Mouse (Mus musculus): ENCODE measurements around the gene Ldb1. TPM values are rescaled to one million over a fixed set of nuclear protein-coding genes. Genes with fewer than 3 reads are reported as not detected.
"Not testable (repeated sequence)": the region's sequence is repeated elsewhere in the genome, so short reads cannot be mapped to it uniquely, and the experiment has no call there.

Ldb1 gene
- total RNA-seq, 2 experiments from 2014 or later = 89.7 to 101 TPM

GRCm38 (mm10) chr19:45993441-45993840, 51.6 kb downstream of the Ldb1 start:
- intact Hi-C loops (cut with DNase I) = not testable (repeated sequence)

GRCm38 (mm10) chr19:45991171-45991570, 53.8 kb downstream of the Ldb1 start:
- no peak for DNase-seq (ENCODE audit: low spot score in 2 of 2)
- intact Hi-C loops (cut with DNase I) = no loop called here

More at GRCm38 (mm10) chr19:45993441-45993840, 51.6 kb downstream of the Ldb1 start:
- DNase-seq (ENCODE audit: low spot score in 2 of 2) = not testable (repeated sequence)

DNA sequence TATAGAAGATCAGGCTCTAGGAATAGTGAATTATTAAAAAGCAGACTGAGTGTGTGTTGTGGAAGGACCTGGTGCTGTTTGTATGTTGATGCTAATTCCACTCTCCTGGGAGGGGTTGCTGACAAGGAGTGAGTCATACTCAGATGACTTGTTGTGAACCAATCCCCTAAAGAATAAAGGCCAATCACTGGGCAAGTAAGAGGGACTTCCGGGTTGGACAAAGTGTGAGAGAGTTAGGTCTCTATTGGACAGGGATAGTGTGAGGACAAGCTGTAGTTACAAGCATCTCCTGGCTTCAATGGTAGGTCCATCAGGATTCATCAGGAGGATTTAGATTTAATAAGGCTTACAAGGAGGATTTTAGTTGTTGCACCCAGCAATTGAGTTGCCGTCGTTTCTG, 56.8 kb downstream of the Ldb1 start:
- intact Hi-C loops (cut with DNase I) = no loop called here
- DNase-seq (ENCODE audit: low spot score in 2 of 2) = no peak

DNA sequence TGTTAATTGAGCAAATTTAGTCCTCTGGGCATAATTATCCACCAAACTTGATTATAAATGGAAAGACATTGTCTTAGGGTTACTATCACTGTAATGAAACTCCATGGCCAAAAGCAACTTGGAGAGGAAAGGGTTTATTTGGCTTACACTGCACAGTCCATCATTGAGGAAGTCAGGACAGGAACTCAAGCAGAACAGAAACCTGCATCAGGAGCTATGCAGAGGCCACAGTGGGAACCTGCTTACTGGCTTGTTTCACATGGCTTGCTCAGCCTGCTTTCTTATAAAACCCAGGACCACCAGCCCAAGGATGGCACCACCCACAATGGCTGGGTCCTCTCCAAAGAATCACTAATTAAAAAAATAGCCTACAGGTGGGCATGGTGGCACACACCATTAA, 60.6 kb downstream of the Ldb1 start:
- no peak for DNase-seq (ENCODE audit: low spot score in 2 of 2)
- intact Hi-C loops (cut with DNase I) = no loop called here

Other genes with a start within 250 kb of the Ldb1 start
- gene Kcnip2, start 229.2 kb downstream of the Ldb1 start, total RNA-seq (2021) = 100 to 1,000 TPM; 129 to 143 TPM
- gene Armh3, start 46.7 kb downstream of the Ldb1 start, total RNA-seq (2021) = 10 to 100 TPM; 20.8 to 21.9 TPM
- gene Hps6, start 41.7 kb downstream of the Ldb1 start, total RNA-seq (2021) = 1 to 10 TPM; 3.8 to 4.6 TPM
- 10 to 100 TPM; 26.6 to 28.5 TPM for gene Pprc1, start 328 bp downstream of the Ldb1 start, total RNA-seq (2021)
- gene Nolc1, start 30.6 kb upstream of the Ldb1 start, total RNA-seq (2021) = 10 to 100 TPM; 37.6 to 38.8 TPM
- gene Elovl3, start 86.7 kb upstream of the Ldb1 start, total RNA-seq (2021) = not detected
- gene Pitx3, start 103.1 kb upstream of the Ldb1 start, total RNA-seq (2021) = not detected
- 100 to 1,000 TPM in 1 of 2 experiments, 10 to 100 TPM in 1; 90.3 to 100 TPM for gene Gbf1, start 107.3 kb upstream of the Ldb1 start, total RNA-seq (2021)

All from left cerebral cortex, postnatal 14 days (tissue).